Mouse (Mus musculus) cerebellum, adult 2 months (tissue): ENCODE data around the gene Ankrd40.

Source experiments
- CTCF ChIP-seq: fragments of 200-500 bp; IDR thresholded peaks from 2 replicates; pipeline ENCODE4 v1.5.1; 2011; ENCODE audit warnings: low read depth, mild to moderate bottlenecking, control low read depth, low read length, moderate library complexity, borderline replicate concordance; ENCODE audit not compliant: insufficient read depth
- POLR2A ChIP-seq: fragments of 200-500 bp; IDR thresholded peaks from 2 replicates; pipeline ENCODE4 v1.6.1; 2011; ENCODE audit warnings: low read length, control low read depth, borderline replicate concordance; ENCODE audit not compliant: insufficient read depth

GRCm38 (mm10) chr11:94312733-94313132 lies 15.1 kb upstream of the Ankrd40 start:
- TF ChIP-seq POLR2A (no peak), CTCF (no peak)
